Mouse (Mus musculus) right cerebral cortex, adult 2 months (tissue): Measurements from ENCODE around the gene Dgkz.

Experiments used
- DNase-seq, 2 experiments: peaks; one replicate each; pipeline ENCODE4 v3.0.0; 2021 to 2022; ENCODE audit warnings: low spot score in 2 of 2

Dgkz gene

DNA sequence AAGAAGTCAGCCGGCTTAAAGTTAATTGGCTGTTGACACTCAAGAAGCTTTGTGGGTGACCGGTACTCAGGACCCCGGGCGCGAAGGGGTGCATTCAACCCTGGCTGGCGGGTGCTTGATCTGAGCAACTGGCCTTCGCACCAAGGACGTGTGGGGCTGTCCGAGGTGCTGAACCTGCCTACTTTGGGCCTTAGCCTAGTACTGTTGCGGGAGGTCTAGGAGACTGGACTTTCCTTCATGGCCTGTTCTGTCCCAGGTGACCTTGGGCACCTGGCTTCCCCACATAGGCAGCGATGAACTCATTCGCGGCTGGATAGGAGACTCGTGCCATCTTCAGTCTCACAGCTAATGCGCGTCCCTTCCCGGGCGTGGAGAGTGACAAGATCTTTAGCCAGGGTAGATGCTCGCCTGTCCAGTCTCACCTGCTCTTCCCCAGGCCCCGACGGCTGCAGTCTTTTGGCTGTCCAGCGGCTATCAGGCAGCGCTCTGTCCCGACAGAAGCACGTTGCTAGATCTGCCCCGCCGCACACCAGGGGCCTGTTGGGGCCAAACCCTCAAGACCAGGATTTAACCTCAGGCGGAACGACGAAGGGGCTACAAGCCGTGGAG is 54.4 kb downstream of the Dgkz start:
- no peak for DNase-seq

- no peak for DNase-seq
Measured at GRCm38 (mm10) chr2:91920130-91920529, 55.5 kb downstream of the Dgkz start.

DNA sequence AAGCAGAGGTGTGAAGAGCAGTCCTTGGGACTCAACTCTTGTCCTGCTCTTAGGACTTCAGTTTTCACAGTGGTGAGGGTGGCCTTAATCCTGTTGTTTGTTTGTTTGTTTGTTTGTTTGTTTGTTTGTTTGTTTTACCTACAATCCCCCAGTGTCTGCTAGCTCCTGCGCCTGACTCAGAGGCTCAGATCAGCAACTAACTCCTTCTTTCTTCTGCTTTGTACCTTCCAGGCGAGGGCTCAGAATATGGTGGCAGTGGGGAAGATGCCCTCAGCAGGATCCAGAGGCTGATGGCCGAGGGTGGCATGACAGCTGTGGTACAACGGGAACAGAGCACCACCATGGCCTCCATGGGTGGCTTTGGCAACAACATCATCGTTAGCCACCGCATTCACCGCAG is 58.6 kb downstream of the Dgkz start:
- DNase-seq = no peak

- DNase-seq = no peak
Measured at GRCm38 (mm10) chr2:91916346-91916977, 59.2 kb downstream of the Dgkz start.

GRCm38 (mm10) chr2:91913328-91914110 is 62.1 kb downstream of the Dgkz start:
- DNase-seq = no peak

DNA sequence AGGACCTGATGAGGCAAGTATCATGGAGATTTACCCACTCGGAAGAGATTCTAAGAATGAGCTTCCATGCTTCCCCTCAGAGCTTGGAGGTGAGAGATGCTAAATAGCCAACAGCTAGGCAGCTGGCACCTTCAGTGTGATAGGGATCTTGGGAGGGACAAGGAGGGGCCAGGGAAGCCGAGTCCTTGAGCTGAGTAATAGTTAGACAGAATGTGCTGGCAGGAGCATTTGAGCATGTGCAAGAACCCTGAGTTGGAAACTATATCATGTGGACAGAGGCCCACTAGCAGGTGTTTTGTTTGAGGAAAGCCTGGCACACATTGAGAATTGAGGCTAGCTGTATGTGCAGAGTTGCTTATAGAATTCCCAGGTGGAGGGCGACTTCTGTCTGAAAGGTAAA is 63.0 kb downstream of the Dgkz start:
- no peak for DNase-seq

GRCm38 (mm10) chr2:91906141-91906540 is 69.5 kb downstream of the Dgkz start:
- no peak for DNase-seq

GRCm38 (mm10) chr2:91904618-91905307 is 70.9 kb downstream of the Dgkz start:
- DNase-seq = peak in 1 of 2 experiments; percentile 32

DNA sequence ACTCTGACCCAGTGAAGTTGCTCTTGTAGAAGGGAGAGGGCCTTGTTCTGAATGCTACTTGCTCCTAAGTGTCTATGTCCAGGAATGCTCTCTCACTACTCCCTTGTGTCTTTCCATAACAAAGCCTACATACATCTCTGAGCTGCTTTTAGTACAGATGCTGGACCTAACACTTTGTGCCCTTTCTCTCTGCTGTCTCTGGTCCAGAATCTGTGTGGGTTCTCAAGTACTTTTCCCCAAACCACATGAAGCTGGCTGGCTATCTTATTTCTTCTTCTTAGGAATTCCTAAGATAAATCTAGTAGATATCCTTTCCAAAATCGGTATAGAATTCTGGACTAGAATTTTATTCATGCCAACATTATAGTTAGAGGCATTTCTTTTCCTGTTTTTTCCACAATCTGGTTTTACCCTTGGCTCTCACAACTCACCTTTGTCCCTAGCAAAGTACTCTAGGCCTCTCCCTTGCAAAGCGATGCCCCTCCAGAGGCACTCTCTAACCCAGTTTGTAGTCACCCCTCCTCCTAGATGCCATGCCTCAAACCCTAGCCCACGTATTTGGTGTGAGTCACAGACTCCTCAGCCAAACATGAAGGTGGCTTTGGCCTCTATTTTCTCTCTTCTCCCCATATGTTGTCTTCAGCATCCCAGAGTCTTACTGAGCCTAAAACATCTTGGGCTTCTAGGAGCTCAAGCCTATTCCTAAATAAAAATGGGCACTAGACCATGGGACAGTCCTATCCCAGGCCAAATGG is 72.3 kb downstream of the Dgkz start:
- peak in 1 of 2 experiments; percentile 41 for DNase-seq

DNA sequence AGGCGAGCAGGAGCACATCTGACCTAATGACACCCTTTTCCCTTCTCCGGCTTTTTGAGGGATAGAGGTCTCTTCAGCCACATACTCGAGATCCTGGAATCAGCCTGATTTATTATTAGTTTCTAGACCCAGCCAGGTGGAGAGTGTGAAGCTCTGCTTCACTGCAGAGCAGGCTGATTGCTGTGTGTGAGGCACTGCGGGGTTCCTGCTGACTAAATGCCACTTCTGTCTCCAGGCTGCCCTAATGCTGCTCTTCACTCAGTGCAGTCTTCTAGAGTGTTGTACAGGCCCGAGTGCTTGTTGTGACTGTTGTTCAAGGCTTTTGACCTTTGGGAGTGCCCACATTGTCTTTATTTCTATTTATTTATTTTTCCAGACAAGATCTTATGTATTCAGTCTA is 73.3 kb downstream of the Dgkz start:
- DNase-seq = no peak

- no peak for DNase-seq
Measured at GRCm38 (mm10) chr2:91900431-91900830, 75.2 kb downstream of the Dgkz start.

- no peak for DNase-seq
Measured at GRCm38 (mm10) chr2:91899141-91899540, 76.5 kb downstream of the Dgkz start.

- DNase-seq = no peak
Measured at GRCm38 (mm10) chr2:91897968-91898367, 77.7 kb downstream of the Dgkz start.

DNA sequence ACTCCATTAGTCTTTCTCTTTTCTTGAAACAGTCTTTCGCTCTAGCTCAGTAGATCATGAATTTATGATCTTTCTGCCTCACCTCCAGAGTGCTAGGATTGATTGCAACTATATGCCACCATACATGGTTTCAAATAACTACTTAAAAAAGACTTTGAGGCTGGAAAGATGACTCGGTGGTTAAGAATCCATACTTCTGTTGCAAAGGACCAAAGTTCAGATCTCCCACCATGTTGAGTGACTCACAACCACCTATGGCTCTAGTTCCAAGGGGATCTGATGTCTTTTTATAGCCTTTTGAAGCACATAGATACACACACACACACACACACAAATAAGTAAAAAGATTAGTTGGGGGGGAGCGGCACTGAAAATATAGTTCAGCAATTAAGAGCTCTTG is 80.3 kb downstream of the Dgkz start:
- DNase-seq = no peak

- no peak for DNase-seq
Measured at GRCm38 (mm10) chr2:91894716-91895115, 80.9 kb downstream of the Dgkz start.

DNA sequence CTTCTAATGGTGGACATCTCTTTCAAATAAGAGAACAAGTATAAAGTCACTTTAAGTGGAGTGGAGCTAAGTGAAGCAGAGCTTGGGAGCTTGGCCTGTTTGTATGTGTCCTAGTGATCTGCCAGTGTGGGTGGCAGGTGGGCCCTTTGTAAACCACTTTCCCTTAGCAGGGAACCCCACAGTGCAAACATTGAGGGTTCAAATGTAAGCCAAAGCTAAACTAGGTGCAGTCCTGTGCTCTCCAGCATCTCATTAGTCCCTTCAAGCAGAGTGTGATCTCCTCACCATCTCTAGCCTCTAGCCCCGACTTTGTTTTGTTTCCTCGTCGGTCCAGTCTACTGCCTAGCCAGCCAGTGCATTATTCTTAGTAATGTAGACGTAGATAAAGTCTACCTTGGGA is 91.0 kb downstream of the Dgkz start:
- DNase-seq = no peak

DNA sequence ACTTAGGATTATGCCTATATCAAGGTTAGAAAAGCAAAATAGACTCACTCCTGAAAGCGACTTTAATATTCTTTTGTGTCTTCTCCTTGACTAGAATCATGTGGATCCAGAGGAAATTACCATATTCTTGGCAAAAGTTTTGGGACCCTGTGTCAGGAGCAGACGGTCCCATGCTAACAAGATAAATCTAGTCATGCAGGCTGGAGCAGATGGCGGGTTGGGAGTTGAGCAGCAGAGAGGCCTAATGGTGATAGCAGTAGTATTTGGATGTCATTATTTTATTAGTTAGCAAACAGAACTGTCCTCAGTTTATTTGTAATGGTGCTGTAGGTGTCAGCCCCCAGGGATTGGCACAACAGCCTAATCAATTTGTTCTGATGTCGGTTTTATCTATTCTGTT is 91.7 kb downstream of the Dgkz start:
- DNase-seq = no peak
